Mouse (Mus musculus) bone marrow, adult 2 months (tissue): ENCODE data around the gene Gprc5b.

Experiments
- CTCF ChIP-seq: fragments of 200-500 bp; IDR thresholded peaks from 2 replicates; pipeline ENCODE4 v1.5.1; 2011; ENCODE audit warnings: low read length, control low read depth; ENCODE audit not compliant: control insufficient read depth, insufficient read depth
- POLR2A ChIP-seq: fragments of 200-500 bp; IDR thresholded peaks from 2 replicates; pipeline ENCODE4 v1.6.1; 2011; ENCODE audit warnings: low read depth, mild to moderate bottlenecking, control low read depth, low read length, borderline replicate concordance; ENCODE audit not compliant: control insufficient read depth

GRCm38 (mm10) chr7:118968870-118969269 is 26.1 kb downstream of the Gprc5b start:
- no peak for TF ChIP-seq POLR2A
- TF ChIP-seq CTCF = no peak
